Mouse (Mus musculus): ENCODE data around the gene Sdhaf4. TPM values are rescaled to one million over a fixed set of nuclear protein-coding genes. Genes with fewer than 3 reads are reported as not detected.

Gene Sdhaf4
- total RNA-seq, 2 experiments from 2014 or later = 36.4 to 45.0 TPM

DNA sequence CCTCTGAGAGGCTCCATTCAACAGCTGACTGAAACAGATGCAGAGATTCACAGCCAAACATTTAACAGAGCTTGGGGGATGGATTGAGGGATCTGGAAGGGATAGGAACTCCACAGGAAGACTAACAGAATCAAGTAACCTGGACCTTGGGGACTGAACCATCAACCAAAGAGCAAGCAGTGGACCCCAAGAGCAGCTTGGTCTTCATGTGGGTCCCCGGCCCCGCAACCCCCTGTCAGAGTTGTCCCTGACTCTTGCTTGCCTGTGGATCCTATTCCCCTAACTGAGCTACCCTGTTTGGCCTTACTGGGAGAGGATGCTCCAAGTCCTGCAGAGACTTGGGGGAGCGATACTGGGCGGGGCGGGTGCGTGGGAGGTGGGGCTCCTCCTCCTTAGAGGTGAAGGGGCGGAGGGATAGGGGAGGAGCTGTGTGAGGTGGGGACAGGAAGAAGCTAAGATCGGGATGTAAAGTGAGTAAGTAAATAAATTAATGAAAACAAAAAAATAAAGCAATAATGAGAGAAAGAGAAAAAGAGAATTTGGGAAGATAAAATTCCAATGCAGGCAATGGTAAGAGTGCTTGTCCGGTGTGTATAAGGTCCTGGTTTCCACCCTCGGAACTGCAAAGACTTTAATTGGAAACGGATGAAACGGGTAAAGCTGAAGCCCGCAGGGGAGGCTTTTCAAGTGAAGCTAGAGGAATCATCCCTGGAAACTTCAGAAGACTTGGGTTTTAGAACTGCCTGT, 46.6 kb downstream of the Sdhaf4 start:
- intact Hi-C loops (cut with DNase I) = no loop called here
- no peak for DNase-seq

DNA sequence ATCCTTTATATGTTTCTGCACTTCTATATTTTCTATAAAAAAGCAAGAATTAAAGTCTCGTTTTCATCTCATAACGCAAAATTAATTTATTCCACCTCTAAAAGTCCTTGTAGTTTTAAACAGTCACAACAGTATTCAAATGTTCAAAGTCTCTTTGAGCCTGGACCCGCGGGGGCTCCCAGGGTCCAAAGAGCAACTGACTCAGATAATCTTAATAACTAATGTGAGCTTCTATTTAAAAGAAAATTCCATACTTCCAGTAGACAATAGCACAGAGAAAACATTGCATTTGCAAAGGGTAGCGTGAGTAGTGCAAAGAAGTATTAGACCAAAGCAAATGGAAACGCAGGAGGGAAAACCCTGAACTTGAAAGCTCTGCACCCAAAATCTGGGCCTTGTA, 47.4 kb downstream of the Sdhaf4 start:
- intact Hi-C loops (cut with DNase I) = no loop called here
- DNase-seq = no peak

DNA sequence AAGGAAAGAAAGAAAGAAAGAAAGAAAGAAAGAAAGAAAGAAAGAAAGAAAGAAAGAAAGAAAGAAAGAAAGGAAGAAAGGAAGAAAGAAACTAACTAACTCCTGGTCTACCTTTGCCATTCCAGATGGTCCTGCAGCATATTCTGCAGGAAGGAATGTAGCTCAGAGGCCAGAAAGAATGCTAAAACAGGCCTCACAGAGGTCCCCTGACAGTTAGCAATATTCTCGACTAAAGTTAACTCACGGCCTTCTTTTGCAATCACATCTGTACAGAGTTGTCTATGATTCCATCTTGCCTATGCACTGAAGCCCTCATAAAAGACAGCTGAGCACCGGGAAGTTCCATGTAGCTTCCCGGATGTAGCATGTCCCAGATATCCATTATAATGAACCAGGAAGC, 49.9 kb downstream of the Sdhaf4 start:
- intact Hi-C loops (cut with DNase I) = no loop called here
- DNase-seq = no peak

DNA sequence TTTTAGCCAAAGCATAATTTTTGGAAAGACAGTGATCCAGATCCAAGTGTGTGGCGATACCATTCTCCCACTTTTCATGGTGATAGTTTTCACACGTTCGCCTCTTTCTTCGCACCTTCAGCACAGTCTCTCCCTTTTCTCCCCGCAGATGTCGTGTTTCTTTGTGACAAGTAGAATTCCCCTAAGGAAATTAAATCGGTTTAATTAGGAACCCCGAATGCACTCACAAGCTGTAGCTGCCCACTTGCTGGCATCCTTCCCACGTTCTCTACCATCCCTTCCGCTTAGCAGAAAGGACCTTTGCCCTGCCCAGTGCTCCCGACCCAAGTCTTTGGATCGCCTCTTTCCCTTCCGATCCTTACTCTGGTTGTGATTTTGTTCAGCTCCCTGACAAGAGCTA, 51.5 kb downstream of the Sdhaf4 start:
- intact Hi-C loops (cut with DNase I) = no loop called here
- DNase-seq = no peak

DNA sequence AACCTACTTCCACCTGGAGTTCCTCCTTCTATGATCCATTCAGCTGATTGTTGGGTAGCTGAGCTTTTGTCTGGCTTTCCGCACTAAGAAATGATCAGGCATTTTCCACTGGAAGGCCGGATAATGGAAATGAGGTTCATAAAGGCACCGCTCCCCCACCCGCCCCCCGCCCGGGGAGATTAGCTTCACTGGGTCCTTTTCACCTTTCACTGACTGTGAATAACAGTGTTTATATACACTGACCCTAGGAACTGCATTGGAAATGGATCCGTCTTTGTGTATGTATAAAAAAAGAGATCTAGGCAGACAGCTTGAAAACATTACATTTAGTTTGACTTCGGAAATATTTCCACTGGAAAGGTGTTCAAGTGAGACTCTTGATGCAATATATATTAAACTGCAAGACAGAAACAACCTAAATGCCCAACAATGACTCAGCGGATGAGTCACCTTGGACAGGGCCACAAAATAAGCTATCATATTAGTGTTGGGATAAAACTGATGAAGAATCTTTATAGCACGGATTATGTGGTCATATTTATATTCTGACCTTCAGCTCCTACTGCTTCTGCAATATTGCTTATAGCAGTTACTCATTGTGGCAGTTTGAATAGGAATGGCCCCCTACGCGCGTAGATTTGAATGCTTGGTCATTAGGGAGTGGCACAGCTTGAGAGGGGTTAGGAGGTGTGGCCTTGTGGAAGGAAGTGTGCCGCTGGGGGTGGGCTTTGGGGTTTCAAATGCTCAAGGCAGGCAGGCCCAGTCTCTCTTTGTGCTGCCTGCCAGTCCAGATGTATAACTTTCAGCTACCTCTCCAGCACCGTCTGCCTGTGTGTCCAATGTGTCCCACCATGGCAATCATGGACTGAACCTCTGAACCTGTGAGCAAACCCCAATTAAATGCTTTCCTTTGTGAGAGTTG, 56.4 kb downstream of the Sdhaf4 start:
- no peak for DNase-seq
- intact Hi-C loops (cut with DNase I) = no loop called here

DNA sequence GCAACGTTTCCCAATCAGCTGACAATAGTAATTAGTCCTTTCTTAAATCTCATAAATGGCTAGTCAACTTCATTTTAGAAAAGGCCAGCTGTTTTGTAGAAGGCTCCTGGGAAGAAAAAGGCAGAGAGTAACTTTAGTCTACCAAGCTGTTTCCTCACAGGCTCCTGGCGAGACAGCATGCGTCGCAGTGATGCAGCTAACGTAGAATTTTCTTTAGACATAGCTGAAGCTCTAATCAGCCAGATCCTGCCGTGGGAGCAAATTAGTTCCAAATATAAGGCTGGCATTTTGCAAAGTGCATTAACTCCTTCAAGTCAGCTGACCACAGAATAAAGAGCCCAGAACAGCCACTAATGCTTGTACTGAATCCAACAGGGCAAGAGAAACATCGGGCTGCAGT, 57.2 kb downstream of the Sdhaf4 start:
- intact Hi-C loops (cut with DNase I) = no loop called here
- DNase-seq = no peak

Other genes with a start within 250 kb of the Sdhaf4 start
- gene B3gat2, start 243.9 kb downstream of the Sdhaf4 start, total RNA-seq (2021) = not detected
- 10 to 100 TPM; 27.5 to 30.0 TPM for gene Smap1, start 83.3 kb downstream of the Sdhaf4 start, total RNA-seq (2021)
- 10 to 100 TPM; 15.3 to 17.8 TPM for gene Fam135a, start 94.7 kb upstream of the Sdhaf4 start, total RNA-seq (2021)
- under 1 TPM; 0.54 to 0.69 TPM for gene Col9a1, start 172.0 kb upstream of the Sdhaf4 start, total RNA-seq (2021)

Data from gastrocnemius, postnatal 36 days (tissue).